Mouse (Mus musculus): Measurements from ENCODE around the gene I830077J02Rik. TPM values are rescaled to one million over a fixed set of nuclear protein-coding genes. Genes with fewer than 3 reads are reported as not detected.
A peak's percentile ranks its signal among the peaks of the same experiment; 100 is the strongest.

I830077J02Rik gene
- total and polyA plus RNA-seq, 2 experiments from 2014 or later = 0.21 to 0.41 TPM

GRCm38 (mm10) chr3:105877252-105877803, 55.1 kb downstream of the I830077J02Rik start:
- 86% methylated on average over 6 of the region's 6 CpGs for WGBS
- H3K9ac ChIP-seq (replicated peaks; ENCODE audit: low read length) = no peak overlapping the region
- no peak for TF ChIP-seq CTCF (IDR thresholded peaks at IDR 0.05; ENCODE audit: low read depth)
- H3K4me1 ChIP-seq (ENCODE audit: insufficient read depth, low read length) = no peaks in the 10 kb centered on the region
- no peaks in the 10 kb centered on the region for H3K27me3 ChIP-seq (ENCODE audit: insufficient read depth, low read length)
- H3K36me3 ChIP-seq (ENCODE audit: insufficient read depth, low read length) = no peaks in the 10 kb centered on the region
- no peak for DNase-seq (ENCODE audit: low spot score)
- no peak for ATAC-seq
- H3K9me3 ChIP-seq (ENCODE audit: low read length) = no peaks in the 10 kb centered on the region
- no peak overlapping the region for H3K4me2 ChIP-seq (ENCODE audit: low read depth, low read length)
- H3K27ac ChIP-seq = no peak overlapping the region
- no peak overlapping the region for H3K4me3 ChIP-seq (ENCODE audit: low read length)

- ATAC-seq (peak; percentile 69), DNase-seq (ENCODE audit: low spot score) (peak; percentile 59)
- WGBS = 46% methylated on average over 5 of the region's 5 CpGs
Observed at GRCm38 (mm10) chr3:105876022-105876421, 56.4 kb downstream of the I830077J02Rik start.

More at GRCm38 (mm10) chr3:105876022-105876421, 56.4 kb downstream of the I830077J02Rik start:
- H3K4me1 ChIP-seq (ENCODE audit: insufficient read depth, low read length) = no peaks in the 10 kb centered on the region
- no peak for TF ChIP-seq CTCF (IDR thresholded peaks at IDR 0.05; ENCODE audit: low read depth)
- H3K27me3 ChIP-seq (ENCODE audit: insufficient read depth, low read length) = no peaks in the 10 kb centered on the region
- no peak overlapping the region for H3K4me3 ChIP-seq (ENCODE audit: low read length)
- no peaks in the 10 kb centered on the region for H3K36me3 ChIP-seq (ENCODE audit: insufficient read depth, low read length)
- no peak overlapping the region for H3K27ac ChIP-seq
- H3K9me3 ChIP-seq (ENCODE audit: low read length) = no peaks in the 10 kb centered on the region
- H3K4me2 ChIP-seq (ENCODE audit: low read depth, low read length) = no peak overlapping the region
- no peak overlapping the region for H3K9ac ChIP-seq (replicated peaks; ENCODE audit: low read length)

Other genes starting within 250 kb of the I830077J02Rik start
- gene Ddx20, start 245.1 kb downstream of the I830077J02Rik start, total RNA-seq (2014; rRNA removed) = 18.1 and 23.8 TPM in 2 replicates
- gene Ddx20, start 245.1 kb downstream of the I830077J02Rik start, polyA plus RNA-seq (2015; fragmentation: Nextera tagmentation; extraction: Ambion mirVana) = 14.4 and 15.8 TPM in 2 replicates
- gene Inka2, start 228.1 kb downstream of the I830077J02Rik start, total RNA-seq (2014; rRNA removed) = 11.1 and 15.0 TPM in 2 replicates
- gene Inka2, start 228.1 kb downstream of the I830077J02Rik start, polyA plus RNA-seq (2015; fragmentation: Nextera tagmentation; extraction: Ambion mirVana) = 5.5 and 8.5 TPM in 2 replicates
- 17.1 and 19.0 TPM in 2 replicates for gene Rap1a, start 131.3 kb downstream of the I830077J02Rik start, total RNA-seq (2014; rRNA removed)
- 78.6 and 85.8 TPM in 2 replicates for gene Rap1a, start 131.3 kb downstream of the I830077J02Rik start, polyA plus RNA-seq (2015; fragmentation: Nextera tagmentation; extraction: Ambion mirVana)
- 0.16 and 0.93 TPM in 2 replicates for gene Adora3, start 61.8 kb downstream of the I830077J02Rik start, total RNA-seq (2014; rRNA removed)
- 0.18 and 0.32 TPM in 2 replicates for gene Adora3, start 61.8 kb downstream of the I830077J02Rik start, polyA plus RNA-seq (2015; fragmentation: Nextera tagmentation; extraction: Ambion mirVana)
- gene Tmigd3, start 61.8 kb downstream of the I830077J02Rik start, total RNA-seq (2014; rRNA removed) = not detected in 2 replicates
- gene Tmigd3, start 61.8 kb downstream of the I830077J02Rik start, polyA plus RNA-seq (2015; fragmentation: Nextera tagmentation; extraction: Ambion mirVana) = not detected in 2 replicates
- 66.7 and 70.7 TPM in 2 replicates for gene Wdr77, start 26.7 kb upstream of the I830077J02Rik start, total RNA-seq (2014; rRNA removed)
- 85.1 and 88.0 TPM in 2 replicates for gene Wdr77, start 26.7 kb upstream of the I830077J02Rik start, polyA plus RNA-seq (2015; fragmentation: Nextera tagmentation; extraction: Ambion mirVana)
- 233 and 276 TPM in 2 replicates for gene Atp5f1, start 27.4 kb upstream of the I830077J02Rik start, total RNA-seq (2014; rRNA removed)
- 607 and 619 TPM in 2 replicates for gene Atp5f1, start 27.4 kb upstream of the I830077J02Rik start, polyA plus RNA-seq (2015; fragmentation: Nextera tagmentation; extraction: Ambion mirVana)
- gene Ovgp1, start 41.0 kb upstream of the I830077J02Rik start, total RNA-seq (2014; rRNA removed) = 5.0 and 6.3 TPM in 2 replicates
- gene Ovgp1, start 41.0 kb upstream of the I830077J02Rik start, polyA plus RNA-seq (2015; fragmentation: Nextera tagmentation; extraction: Ambion mirVana) = 4.5 and 5.3 TPM in 2 replicates
- gene Pifo, start 82.0 kb upstream of the I830077J02Rik start, total RNA-seq (2014; rRNA removed) = 2.0 and 4.3 TPM in 2 replicates
- gene Pifo, start 82.0 kb upstream of the I830077J02Rik start, polyA plus RNA-seq (2015; fragmentation: Nextera tagmentation; extraction: Ambion mirVana) = 9.8 and 11.1 TPM in 2 replicates
- gene Chil5, start 100.2 kb upstream of the I830077J02Rik start, total RNA-seq (2014; rRNA removed) = not detected in 2 replicates
- 0.23 and 0.30 TPM in 2 replicates for gene Chil5, start 100.2 kb upstream of the I830077J02Rik start, polyA plus RNA-seq (2015; fragmentation: Nextera tagmentation; extraction: Ambion mirVana)
- 1.2 and 2.0 TPM in 2 replicates for gene Chia1, start 180.6 kb upstream of the I830077J02Rik start, total RNA-seq (2014; rRNA removed)
- 1.4 and 2.0 TPM in 2 replicates for gene Chia1, start 180.6 kb upstream of the I830077J02Rik start, polyA plus RNA-seq (2015; fragmentation: Nextera tagmentation; extraction: Ambion mirVana)
- 0.18 TPM in 1 of 2 replicates, not detected in the other for gene Chil3, start 234.9 kb upstream of the I830077J02Rik start, total RNA-seq (2014; rRNA removed)
- 0.19 and 0.43 TPM in 2 replicates for gene Chil3, start 234.9 kb upstream of the I830077J02Rik start, polyA plus RNA-seq (2015; fragmentation: Nextera tagmentation; extraction: Ambion mirVana)